In the genomic region with DNA sequence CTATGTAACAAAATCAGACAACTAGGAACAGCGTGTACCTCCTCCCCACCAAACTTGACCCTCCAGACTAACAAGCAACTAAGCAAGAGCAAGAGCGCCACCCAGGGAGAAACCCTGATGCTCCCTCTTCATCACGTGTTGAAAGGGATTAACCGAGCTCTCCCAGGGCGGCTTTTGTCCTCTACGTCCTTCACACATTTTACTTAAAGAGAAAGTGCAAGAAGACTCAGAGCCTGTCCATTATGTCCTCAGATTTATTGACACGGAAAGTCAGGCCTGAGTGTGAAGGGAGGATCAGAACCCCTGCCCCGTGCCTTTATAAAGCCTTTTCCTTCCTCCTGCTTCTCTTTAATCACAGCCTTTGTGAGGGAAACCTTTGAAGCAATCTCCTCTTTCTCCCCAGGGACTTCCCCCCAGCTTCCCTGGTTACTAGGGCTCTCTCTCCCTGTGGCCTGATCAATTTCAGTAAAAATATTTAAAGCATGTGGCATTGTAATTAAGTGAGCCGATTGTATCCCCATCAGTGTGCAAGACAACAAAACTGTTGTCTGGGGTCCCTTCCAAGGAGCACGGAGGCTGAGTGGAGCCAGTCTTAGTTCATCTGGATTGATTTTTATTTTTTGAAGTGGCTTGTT, we compare ENCODE assay signal across 9 mouse cellular contexts.
DNase-seq lines count a peak whose midpoint lies in the region; ATAC-seq and TF ChIP-seq lines count a peak whose summit lies in the region.
"Had no signal": no experiment of that assay in that cellular context is flagged by ENCODE, and none has a peak within 500 bp of the region (broad histone marks: within the 10 kb centered on the region; RNA-seq: fewer than 3 reads in every experiment).

No protein-coding gene starts in this region.

- WGBS in embryonic facial prominence, embryonic 14.5 days: 4% methylated on average over 10 of the region's 10 CpGs
- 4% methylated on average over 10 of the region's 10 CpGs for WGBS in limb, embryonic 12.5 days
- WGBS in stomach, postnatal 0 days: 23% methylated on average over 10 of the region's 10 CpGs

- H3K4me3 ChIP-seq in layer of hippocampus, adult 2 months: no peak overlapping the region
- H3K4me3 ChIP-seq in embryonic facial prominence, embryonic 14.5 days (ENCODE audit: low read depth, low read length): no peak overlapping the region
- no peak overlapping the region for H3K4me3 ChIP-seq in limb, embryonic 12.5 days (replicated peaks)
- H3K4me3 ChIP-seq in stomach, postnatal 0 days (ENCODE audit: low read depth, low read length): no peak overlapping the region
- H3K4me3 ChIP-seq: neural tube, embryonic 13.5 days had no signal

- intact Hi-C loops in heart, postnatal 14 days (cut with DNase I): loop anchor here (5.0 kb wide), 1 partner anchor 1607 kb away; no protein-coding TSS in a partner anchor

- H3K27ac ChIP-seq in layer of hippocampus, adult 2 months: no peak overlapping the region
- H3K27ac ChIP-seq in embryonic facial prominence, embryonic 14.5 days (replicated peaks; ENCODE audit: low read depth, low read length): no peak overlapping the region
- no peak overlapping the region for H3K27ac ChIP-seq in limb, embryonic 12.5 days
- H3K27ac ChIP-seq in stomach, postnatal 0 days (replicated peaks): no peak overlapping the region
- H3K27ac ChIP-seq: neural tube, embryonic 13.5 days had no signal

- no peaks in the 10 kb centered on the region for H3K36me3 ChIP-seq in embryonic facial prominence, embryonic 14.5 days (ENCODE audit: control insufficient read depth, insufficient read depth, low read length)
- no peaks in the 10 kb centered on the region for H3K36me3 ChIP-seq in limb, embryonic 12.5 days
- H3K36me3 ChIP-seq in stomach, postnatal 0 days (ENCODE audit: control insufficient read depth, insufficient read depth, low read length): no peaks in the 10 kb centered on the region
- H3K36me3 ChIP-seq: neural tube, embryonic 13.5 days had no signal

- ATAC-seq in embryonic facial prominence, embryonic 14.5 days (ENCODE audit: low read depth): peak; percentile 67; the same call in 1 of the 2 replicates
- ATAC-seq in limb, embryonic 12.5 days (ENCODE audit: insufficient number of reproducible peaks, insufficient read depth, low FRiP score, low TSS enrichment, low read depth): peak; percentile 23; the same call in 1 of the 2 replicates
- ATAC-seq in stomach, postnatal 0 days (ENCODE audit: low FRiP score, low TSS enrichment): 0 out of 2 replicates have a peak, but pooled peaks have one; percentile 8
- no peak for ATAC-seq in erythroblast, adult 5-6 weeks (replicated peaks; ENCODE audit: low FRiP score, poor library complexity, severe bottlenecking)

- no peak overlapping the region for H3K9ac ChIP-seq in embryonic facial prominence, embryonic 14.5 days (ENCODE audit: low read depth, low read length)
- H3K9ac ChIP-seq in limb, embryonic 12.5 days (replicated peaks): no peak overlapping the region
- H3K9ac ChIP-seq in stomach, postnatal 0 days (ENCODE audit: low read length): no peak overlapping the region
- H3K9ac ChIP-seq: neural tube, embryonic 13.5 days had no signal

- peak; percentile 8 to 30 for DNase-seq in layer of hippocampus, adult 2 months (ENCODE audit: low spot score in 2 of 2)
- DNase-seq in layer of hippocampus, adult 9-10 months (ENCODE audit: low spot score): no peak
- DNase-seq in R1 (ENCODE audit: low read depth, low spot score): peak; percentile 79
- DNase-seq in embryonic facial prominence, embryonic 14.5 days (ENCODE audit: low spot score): peak; percentile 64
- DNase-seq in heart, postnatal 14 days: peak; percentile 42 to 53
- DNase-seq in stomach, postnatal 0 days (ENCODE audit: low spot score): peak; percentile 34

- TF ChIP-seq CTCF in layer of hippocampus, adult 2 months (conservative IDR thresholded peaks at IDR 0.05): peak; percentile 68
- TF ChIP-seq CTCF in stomach, postnatal 0 days (IDR thresholded peaks at IDR 0.05; ENCODE audit: low read depth): peak; percentile 63

- TF ChIP-seq EP300 in stomach, postnatal 0 days (optimal IDR thresholded peaks at IDR 0.05): no peak

- no peaks in the 10 kb centered on the region for H3K9me3 ChIP-seq in embryonic facial prominence, embryonic 14.5 days (ENCODE audit: control insufficient read depth, low read length)
- no peaks in the 10 kb centered on the region for H3K9me3 ChIP-seq in limb, embryonic 12.5 days
- no peaks in the 10 kb centered on the region for H3K9me3 ChIP-seq in stomach, postnatal 0 days (ENCODE audit: control insufficient read depth, low read length)
- H3K9me3 ChIP-seq: neural tube, embryonic 13.5 days had no signal

- peaks cover 3% of the 10 kb centered on the region; the same call in 1 of the 2 replicates for H3K27me3 ChIP-seq in embryonic facial prominence, embryonic 14.5 days (replicated peaks; ENCODE audit: control insufficient read depth, insufficient read depth, low read length)
- H3K27me3 ChIP-seq in limb, embryonic 12.5 days: peaks cover 49% of the 10 kb centered on the region
- no peaks in the 10 kb centered on the region for H3K27me3 ChIP-seq in stomach, postnatal 0 days (ENCODE audit: control insufficient read depth, insufficient read depth, low read length)

- no peak overlapping the region for H3K4me2 ChIP-seq in embryonic facial prominence, embryonic 14.5 days (ENCODE audit: low read depth, low read length)
- H3K4me2 ChIP-seq in limb, embryonic 12.5 days: no peak overlapping the region
- H3K4me2 ChIP-seq in stomach, postnatal 0 days (replicated peaks; ENCODE audit: low read depth): no peak overlapping the region
- H3K4me2 ChIP-seq: neural tube, embryonic 13.5 days had no signal

- peaks cover 12% of the 10 kb centered on the region; the same call in 1 of the 2 replicates for H3K4me1 ChIP-seq in embryonic facial prominence, embryonic 14.5 days (ENCODE audit: control insufficient read depth, insufficient read depth, low read length)
- H3K4me1 ChIP-seq in limb, embryonic 12.5 days (replicated peaks): peaks cover 21% of the 10 kb centered on the region
- no peaks in the 10 kb centered on the region for H3K4me1 ChIP-seq in stomach, postnatal 0 days (replicated peaks; ENCODE audit: control insufficient read depth, insufficient read depth)
